Mouse (Mus musculus) Patski (cell line): ENCODE measurements around the gene 4930562C15Rik. TPM values are rescaled to one million over a fixed set of nuclear protein-coding genes. Genes with fewer than 3 reads are reported as not detected.
A peak's percentile ranks its signal among the peaks of the same experiment; 100 is the strongest.
"Not testable (repeated sequence)": the region's sequence is repeated elsewhere in the genome, so short reads cannot be mapped to it uniquely, and the experiment has no call there.

ENCODE experiments used
- ATAC-seq: fragments of 100-300 bp; one replicate; pipeline ENCODE4 v1.8.0; 2021
- CTCF ChIA-PET: fragments of 350-600 bp; sonication (Branson Sonifier 250); formaldehyde crosslinking; loops from one replicate; lab custom pipeline; 2022; ENCODE audit warnings: inconsistent platforms; lab: Charles Lee
- POLR2A ChIA-PET: fragments of 350-600 bp; sonication (Branson Sonifier 250); formaldehyde crosslinking; loops from one replicate; lab custom pipeline; 2022; ENCODE audit warnings: antibody characterized with exemption, inconsistent platforms; lab: Charles Lee
- DNase-seq: peaks from one replicate; pipeline ENCODE4 v3.0.0-alpha.2; 2011; ENCODE audit warnings: low read depth, low spot score
- H3K27me3 ChIP-seq: fragments of 371-371 bp; one replicate; pipeline ENCODE4 v1.5.1; 2021
- CTCF ChIP-seq: fragments of 100-300 bp; IDR thresholded peaks from one replicate; pipeline ENCODE4 v1.5.1; 2021
- in situ Hi-C: fragments of 300-500 bp; cut with MboI; formaldehyde crosslinking; loops from 3 replicates; pipeline ENCODE4 v1.11.1; 2018; ENCODE audit warnings: low pct_unique_long_range_greater_than_20kb, mixed read lengths
- polyA plus RNA-seq: library from polyadenylated mRNA; unstranded; gene quantifications from one replicate; pipeline ENCODE4 v1.2.3, GENCODE M21; 2021

Gene 4930562C15Rik
- polyA plus RNA-seq = 0.89 TPM

DNA sequence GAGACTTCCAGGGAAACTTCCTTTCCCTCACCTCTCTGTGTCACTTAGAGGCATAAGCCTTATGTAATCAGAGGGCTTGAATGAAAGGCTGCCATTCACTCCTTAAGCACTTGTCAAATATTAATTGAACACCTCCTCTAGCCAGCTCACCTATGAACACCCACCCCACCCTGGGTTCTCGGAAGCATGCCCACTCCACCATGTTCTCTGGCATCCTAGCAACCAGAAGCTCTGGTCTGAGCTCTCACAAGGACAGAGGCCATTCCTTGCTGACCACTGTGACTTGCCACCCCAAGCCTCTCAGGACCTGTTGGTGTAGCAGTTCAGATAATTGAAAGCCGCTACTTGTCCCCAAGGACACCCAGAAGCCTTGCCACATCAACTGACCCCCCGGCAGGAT is at the start of gene 4930562C15Rik:
TSS of gene 4930562C15Rik (plus strand) at position 226 of the 400 bp plus-strand sequence.
- in situ Hi-C loops = no loop called here
- POLR2A ChIA-PET = no interaction called here
- no peak for DNase-seq
- no peak for ATAC-seq
- CTCF ChIA-PET = interaction anchor here (1.8 kb wide), 1 partner anchor 44 kb away, joined by 5 read pairs; no protein-coding TSS in a partner anchor
- no peaks in the 10 kb centered on the region for H3K27me3 ChIP-seq
- no peak for TF ChIP-seq CTCF

DNA sequence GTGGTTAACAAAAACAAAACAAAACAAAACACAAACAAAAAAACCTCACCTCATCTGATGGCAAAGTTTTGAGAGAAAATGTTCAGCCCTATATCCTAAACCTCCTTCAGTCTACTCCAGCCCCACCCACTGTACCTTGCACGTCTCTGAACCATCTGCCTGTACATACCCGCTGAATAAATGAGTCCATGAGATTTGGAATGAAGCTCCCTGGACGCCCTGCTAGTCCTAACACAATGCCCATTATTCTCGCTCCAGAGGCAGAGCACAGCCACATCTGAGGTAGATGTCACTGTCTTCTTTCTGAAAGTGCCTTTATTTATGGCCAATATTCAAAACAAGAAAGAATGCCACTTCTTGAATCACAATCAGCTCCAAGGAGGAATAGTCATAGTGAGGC is 49.5 kb upstream of the 4930562C15Rik start:
- no peaks in the 10 kb centered on the region for H3K27me3 ChIP-seq
- ATAC-seq = no peak
- POLR2A ChIA-PET = interaction anchor here (0.7 kb wide), 1 partner anchor 15 kb away, joined by 3 read pairs; no protein-coding TSS in a partner anchor
- in situ Hi-C loops = loop anchor here (5.0 kb wide), 1 partner anchor 68 kb away; the partner anchor contains the start of gene Nmral1
- CTCF ChIA-PET = interaction anchor here (2.1 to 2.3 kb wide), 2 partner anchors 14 to 119 kb away, joined by 5 to 7 read pairs; no protein-coding TSS in a partner anchor
- no peak for TF ChIP-seq CTCF
- DNase-seq = no peak

DNA sequence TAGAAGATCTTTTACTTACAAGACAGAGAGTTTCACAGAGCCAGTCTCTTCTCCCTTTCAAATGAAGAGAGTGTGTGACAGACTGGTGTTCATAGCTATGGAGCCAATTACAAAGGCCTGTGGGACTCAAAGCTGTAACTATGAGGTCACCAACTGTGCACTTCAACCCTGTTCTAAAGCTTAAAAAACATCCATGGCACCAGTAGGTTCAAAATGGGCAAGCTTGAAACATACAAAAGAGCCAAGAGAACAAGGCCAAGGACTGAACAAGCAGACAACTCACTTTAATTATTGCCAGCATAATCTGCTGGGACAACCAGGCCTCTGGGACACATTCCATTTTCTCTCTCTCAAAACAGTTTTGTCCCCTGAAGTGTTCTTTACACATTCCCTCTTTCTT is 47.0 kb upstream of the 4930562C15Rik start:
- TF ChIP-seq CTCF = no peak
- no peaks in the 10 kb centered on the region for H3K27me3 ChIP-seq
- in situ Hi-C loops = loop anchor here (5.0 kb wide), 1 partner anchor 71 kb away; the partner anchor contains the start of gene Nmral1
- ChIA-PET POLR2A (interaction anchor here (1.0 kb wide), 1 partner anchor 19 kb away, joined by 3 read pairs; no protein-coding TSS in a partner anchor), CTCF (interaction anchor here (1.3 to 1.7 kb wide), 2 partner anchors 17 to 24 kb away, joined by 3 to 12 read pairs; no protein-coding TSS in a partner anchor)
- ATAC-seq (no peak), DNase-seq (no peak)

DNA sequence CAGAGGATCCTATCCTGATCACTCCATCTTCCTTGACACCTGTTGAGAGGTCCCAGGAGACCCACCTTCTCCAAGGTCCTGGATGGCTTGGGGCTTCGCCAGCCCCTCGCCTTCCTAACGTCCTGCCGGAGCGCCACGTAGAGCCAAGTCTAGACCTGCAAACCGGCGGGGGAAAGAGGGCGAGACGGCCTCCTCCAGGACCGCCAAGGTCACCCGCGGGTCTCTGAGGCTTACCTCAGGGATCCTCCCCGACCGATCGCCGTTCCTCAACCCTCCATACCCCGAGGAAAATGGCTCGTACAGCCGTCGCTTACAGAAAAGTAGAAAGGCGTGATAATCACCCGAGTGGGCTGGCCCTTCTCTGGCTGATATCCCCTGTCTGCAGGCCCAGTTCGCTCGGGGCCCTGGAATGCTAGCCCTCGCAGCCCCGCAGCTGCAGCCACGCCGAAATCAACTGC is 45.9 kb upstream of the 4930562C15Rik start:
- peak; percentile 13 for ATAC-seq
- POLR2A ChIA-PET = no interaction called here

DNA sequence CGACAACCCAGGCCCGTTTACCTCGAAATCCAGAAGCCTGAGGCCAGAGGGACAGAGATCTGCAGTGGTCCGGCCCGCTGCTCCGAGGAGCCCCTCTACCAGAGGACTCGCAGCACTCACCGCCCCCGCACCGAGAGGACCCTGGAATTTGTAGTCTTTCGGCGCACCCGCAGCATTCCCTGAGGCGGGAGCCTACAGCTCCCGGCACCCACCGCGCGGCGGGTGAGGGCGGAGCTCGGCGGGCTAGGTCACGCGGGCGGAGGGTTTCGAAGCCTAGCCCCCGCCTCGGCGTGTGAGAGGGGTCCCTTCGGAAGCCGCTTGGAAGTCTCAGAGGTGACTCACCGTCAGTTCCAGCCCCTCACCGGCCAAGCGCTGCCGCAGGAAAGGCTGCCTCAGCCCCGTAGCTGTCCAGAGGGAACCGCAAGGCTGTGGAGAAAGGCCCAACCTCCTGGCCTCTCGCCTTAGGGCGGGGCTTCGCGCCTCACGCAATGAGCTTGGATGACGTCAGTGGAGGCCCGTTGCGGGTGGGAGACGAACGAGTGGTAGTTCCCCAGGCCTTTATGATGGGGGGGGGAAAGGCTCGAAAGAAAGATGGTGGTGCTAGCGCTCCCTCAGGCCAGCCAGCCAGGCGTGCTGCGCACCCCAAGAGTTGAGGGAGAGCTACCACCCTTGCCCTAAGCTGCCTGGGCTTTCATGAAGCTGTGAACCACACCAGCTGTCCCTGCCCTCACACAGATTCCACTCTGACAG is 45.2 kb upstream of the 4930562C15Rik start, which contains the start of gene Cdip1:
TSS of gene Cdip1 (minus strand) at position 483 of the 750 bp plus-strand sequence.
- ATAC-seq (peak; percentile 88), DNase-seq (peak; percentile 72)
- H3K27me3 ChIP-seq = no peaks in the 10 kb centered on the region
- in situ Hi-C loops = loop anchor here (5.0 kb wide), 1 partner anchor 73 kb away; the partner anchor contains the start of gene Nmral1
- TF ChIP-seq CTCF = no peak
- POLR2A ChIA-PET = interaction anchor here (1.1 to 1.3 kb wide), 2 partner anchors 21 to 26 kb away, joined by 3 to 5 read pairs; no protein-coding TSS in a partner anchor
- CTCF ChIA-PET = interaction anchor here (0.7 to 2.4 kb wide), 6 partner anchors 10 to 160 kb away, joined by 3 to 12 read pairs (median 3); no protein-coding TSS in a partner anchor

More for the DNA sequence above, 45.9 kb upstream of the 4930562C15Rik start:
- in situ Hi-C loops = loop anchor here (5.0 kb wide), 1 partner anchor 72 kb away; the partner anchor contains the start of gene Nmral1
- DNase-seq = no peak
- no peaks in the 10 kb centered on the region for H3K27me3 ChIP-seq
- TF ChIP-seq CTCF = no peak
- CTCF ChIA-PET = interaction anchor here (1.7 kb wide), 1 partner anchor 25 kb away, joined by 12 read pairs; no protein-coding TSS in a partner anchor

DNA sequence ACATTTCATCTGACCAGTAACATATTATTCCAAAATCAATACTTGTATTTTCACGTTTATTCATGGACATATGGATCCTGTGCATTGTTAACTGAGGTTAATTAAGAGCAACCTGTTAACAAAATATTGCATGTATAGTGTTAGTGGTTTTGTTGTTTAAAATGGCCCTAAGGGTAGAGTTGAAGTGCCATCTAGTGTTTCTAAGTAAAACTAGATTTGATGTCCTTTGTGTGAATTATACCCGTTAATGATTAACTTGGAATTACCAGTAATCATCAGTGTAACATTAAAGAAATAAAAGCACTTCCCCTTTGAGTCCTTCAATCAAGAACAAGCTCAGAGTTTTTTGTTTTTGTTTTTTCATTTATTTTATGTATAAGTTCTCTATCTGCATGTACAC is 43.9 kb upstream of the 4930562C15Rik start:
- in situ Hi-C loops = no loop called here
- CTCF ChIA-PET = interaction anchor here (0.7 to 2.4 kb wide), 7 partner anchors 29 to 158 kb away, joined by 3 to 12 read pairs (median 5); partner anchors contain the start of gene 4930562C15Rik
- TF ChIP-seq CTCF = no peak
- POLR2A ChIA-PET = interaction anchor here (0.7 to 1.1 kb wide), 3 partner anchors 23 to 184 kb away, joined by 3 to 5 read pairs (median 3); partner anchors contain the start of gene Ubald1
- DNase-seq (no peak), ATAC-seq (no peak)
- H3K27me3 ChIP-seq = no peaks in the 10 kb centered on the region

DNA sequence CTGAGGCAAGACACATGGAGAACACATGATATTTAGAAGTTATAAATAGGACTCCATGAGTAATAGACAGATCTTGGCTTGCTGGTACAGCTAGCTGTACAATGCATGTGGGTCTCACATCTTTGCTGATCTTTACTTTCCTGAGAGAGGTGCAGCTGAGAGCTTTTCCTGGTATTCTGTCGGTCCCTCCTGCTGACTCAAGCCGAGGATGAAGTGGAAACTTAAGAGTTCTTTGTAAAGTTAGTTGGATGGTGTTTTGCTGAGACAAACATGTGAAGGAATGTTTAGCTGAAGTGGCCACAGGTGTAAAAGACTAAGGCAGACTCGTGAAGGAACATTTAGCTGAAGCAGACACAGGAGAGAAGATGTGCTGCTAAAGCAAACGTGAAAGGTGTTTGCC is 38.6 kb upstream of the 4930562C15Rik start:
- ChIA-PET POLR2A (no interaction called here), CTCF (no interaction called here)
- in situ Hi-C loops = no loop called here
- DNase-seq = no peak
- no peak for TF ChIP-seq CTCF
- no peak for ATAC-seq
- H3K27me3 ChIP-seq = no peaks in the 10 kb centered on the region

DNA sequence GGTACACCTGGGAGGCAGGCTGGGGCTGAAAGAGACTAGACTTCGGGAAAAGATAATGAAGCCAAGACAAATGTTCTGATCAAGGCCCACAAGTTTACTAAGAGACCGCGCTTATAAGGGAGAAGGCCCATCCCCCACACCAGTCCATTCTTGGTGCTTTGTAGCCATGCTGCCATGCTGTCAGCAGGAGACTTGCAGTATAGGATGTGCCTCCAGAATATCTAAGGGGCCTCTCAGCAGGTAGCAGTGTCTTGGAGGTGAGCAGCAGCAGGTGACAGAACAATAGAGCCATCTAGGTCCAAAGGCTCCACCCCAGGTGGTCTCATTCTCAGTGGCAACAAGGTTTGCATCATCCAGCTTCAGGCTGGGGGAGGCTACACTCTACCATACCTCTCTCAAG is 16.9 kb upstream of the 4930562C15Rik start:
- H3K27me3 ChIP-seq = peaks cover 13% of the 10 kb centered on the region
- CTCF ChIA-PET = no interaction called here
- DNase-seq (no peak), ATAC-seq (no peak)
- POLR2A ChIA-PET = no interaction called here
- TF ChIP-seq CTCF = no peak
- in situ Hi-C loops = no loop called here

DNA sequence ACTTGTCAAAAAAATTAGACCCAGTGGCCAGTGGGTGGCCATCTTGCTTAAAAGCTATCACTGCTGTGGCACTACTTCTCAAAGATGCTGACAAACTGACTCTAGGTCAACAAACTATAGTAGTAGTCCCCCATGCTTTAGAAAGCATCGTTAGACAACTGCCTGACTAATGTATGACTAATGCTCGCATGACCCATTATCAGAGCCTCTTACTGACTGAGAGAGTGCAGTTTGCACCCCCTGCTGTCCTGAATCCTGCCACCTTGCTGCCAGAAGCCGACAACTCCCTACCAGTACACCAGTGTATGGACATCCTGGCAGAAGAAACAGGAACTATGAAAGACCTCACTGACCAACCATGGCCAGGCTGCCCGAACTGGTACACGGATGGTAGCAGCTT is 10.8 kb upstream of the 4930562C15Rik start:
- H3K27me3 ChIP-seq, POLR2A ChIA-PET, in situ Hi-C loops, ATAC-seq, DNase-seq: not testable (repeated sequence)
- CTCF ChIA-PET = interaction anchor here (1.1 kb wide), 1 partner anchor 9 kb away, joined by 3 read pairs; no protein-coding TSS in a partner anchor

DNA sequence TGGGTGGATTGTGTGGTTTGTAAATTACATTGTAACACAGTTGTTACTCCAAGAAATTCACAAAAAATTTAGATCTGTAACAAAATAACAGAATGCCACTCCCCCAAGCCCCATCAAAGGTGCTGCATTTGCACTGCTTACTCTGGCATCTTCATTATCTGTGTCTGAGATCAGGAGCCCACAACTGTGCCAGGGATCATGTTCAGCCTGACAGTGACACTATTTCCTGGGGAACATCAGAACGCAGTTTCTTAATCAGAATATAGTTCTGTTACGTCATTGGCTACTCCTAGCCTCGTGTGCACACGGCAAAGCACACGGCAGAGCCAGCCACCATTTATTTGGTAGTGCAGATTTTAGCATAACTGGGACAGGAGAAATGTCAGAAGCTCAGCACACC is 7.6 kb upstream of the 4930562C15Rik start:
- no peaks in the 10 kb centered on the region for H3K27me3 ChIP-seq
- in situ Hi-C loops = no loop called here
- TF ChIP-seq CTCF = no peak
- DNase-seq = no peak
- ChIA-PET POLR2A (no interaction called here), CTCF (no interaction called here)
- ATAC-seq = no peak
